Mouse (Mus musculus) ES-E14 (cell line): ENCODE data around the gene Cebpg. TPM values are rescaled to one million over a fixed set of nuclear protein-coding genes. Genes with fewer than 3 reads are reported as not detected.

Experiments
- DNase-seq: peaks from one replicate; pipeline ENCODE4 v3.0.0-alpha.2; 2013; ENCODE audit warnings: low read depth, low spot score
- H3K27ac ChIP-seq: 2 replicates; pipeline ENCODE4 v1.5.1; 2012; ENCODE audit warnings: low read depth, mild to moderate bottlenecking, low read length, moderate library complexity, mixed read lengths; ENCODE audit not compliant: poor library complexity, insufficient read depth, severe bottlenecking
- H3K36me3 ChIP-seq: 2 replicates; pipeline ENCODE4 v1.6.1; 2012; ENCODE audit warnings: mild to moderate bottlenecking, low read length, moderate library complexity, mixed read lengths; ENCODE audit not compliant: control insufficient read depth, poor library complexity, insufficient read depth, severe bottlenecking
- H3K4me1 ChIP-seq, 2 experiments: fragments of 150-350 bp in 1 of 2; sonication (generic) in 1 of 2; 2 replicates each; pipeline ENCODE4 v1.6.1; 2012; ENCODE audit warnings: low read length in 2 of 2, mild to moderate bottlenecking in 1 of 2, mixed read lengths in 1 of 2; ENCODE audit not compliant: control insufficient read depth in 2 of 2, insufficient read depth in 2 of 2, poor library complexity in 1 of 2
- H3K4me3 ChIP-seq, 2 experiments: fragments of 150-350 bp in 1 of 2; sonication (generic) in 1 of 2; 2 replicates each; pipeline ENCODE4 v1.5.1; 2012; ENCODE audit warnings: low read length in 2 of 2, low read depth in 1 of 2, mild to moderate bottlenecking in 1 of 2, mixed read lengths in 1 of 2; ENCODE audit not compliant: insufficient read depth in 1 of 2, poor library complexity in 1 of 2, severe bottlenecking in 1 of 2
- H3K9ac ChIP-seq: 2 replicates; pipeline ENCODE4 v1.6.1; 2012; ENCODE audit warnings: low read depth, mild to moderate bottlenecking, low read length, mixed read lengths; ENCODE audit not compliant: poor library complexity, insufficient read depth, severe bottlenecking
- H3K9me3 ChIP-seq: fragments of 150-350 bp; sonication (generic); 2 replicates; pipeline ENCODE4 v1.6.1; 2012; ENCODE audit warnings: low read depth, mild to moderate bottlenecking, low read length; ENCODE audit not compliant: control insufficient read depth, insufficient read depth
- CHD2 ChIP-seq: IDR thresholded peaks from 2 replicates; pipeline ENCODE4 v1.6.1; 2014; ENCODE audit warnings: mild to moderate bottlenecking, low read depth, low read length, inconsistent platforms
- HCFC1 ChIP-seq: IDR thresholded peaks from 2 replicates; pipeline ENCODE4 v1.6.1; 2012; ENCODE audit warnings: low read length, inconsistent platforms, borderline replicate concordance; ENCODE audit not compliant: insufficient read depth
- MAFK ChIP-seq: IDR thresholded peaks from 2 replicates; pipeline ENCODE4 v1.6.1; 2014; ENCODE audit warnings: mild to moderate bottlenecking, low read depth, low read length, inconsistent platforms; ENCODE audit not compliant: insufficient read depth
- ZC3H11A ChIP-seq: IDR thresholded peaks from 2 replicates; pipeline ENCODE4 v1.6.1; 2012; ENCODE audit warnings: low read depth, mild to moderate bottlenecking, inconsistent platforms, low read length, borderline replicate concordance
- ZNF384 ChIP-seq: IDR thresholded peaks from 2 replicates; pipeline ENCODE4 v1.6.1; 2012; ENCODE audit warnings: low read depth, low read length, inconsistent platforms
- in situ Hi-C, 2 experiments: fragments of 600-800 bp; cut with MboI; formaldehyde crosslinking; loops; one replicate each; pipeline ENCODE4 v1.15.1; 2025; ENCODE audit warnings: low sequenced_read_pairs in 2 of 2, inconsistent platforms in 1 of 2; ENCODE audit not compliant: unreplicated experiment in 2 of 2
- total RNA-seq: library from RNA; depleted of rRNA; stranded (reverse); fragments of 300-350 nt; gene quantifications from 2 replicates; pipeline ENCODE4 v1.2.3, GENCODE M21; 2012

Gene Cebpg
- total RNA-seq, 1 experiment: 14.0 TPM

DNA sequence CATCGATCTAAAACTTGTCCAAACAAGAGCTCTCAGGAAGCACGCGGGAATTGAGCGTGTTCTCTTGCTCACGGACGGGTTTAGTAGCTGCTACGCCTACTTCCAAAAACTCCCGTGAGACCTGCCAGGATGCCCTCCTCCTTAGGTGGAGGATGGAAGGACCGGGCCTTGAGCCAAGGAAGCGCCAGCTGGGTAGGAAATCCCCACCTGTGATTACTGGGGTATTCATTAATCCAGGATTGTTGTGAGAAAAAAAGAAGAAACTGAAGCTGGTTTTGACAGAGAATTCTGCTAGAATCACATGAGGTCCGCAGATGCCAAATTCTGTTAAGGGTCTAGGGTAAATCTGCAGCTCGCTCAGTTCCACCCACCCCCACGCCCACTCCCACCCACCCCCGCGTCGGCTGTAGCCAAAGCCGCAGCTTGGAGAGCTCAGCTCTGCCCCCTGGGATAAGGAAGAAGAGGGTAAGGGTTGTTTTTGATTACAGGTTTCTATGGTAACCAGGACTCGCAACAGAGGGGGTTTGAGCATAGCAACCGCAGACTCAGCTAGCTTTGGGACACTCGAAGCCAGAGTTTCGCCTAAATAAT lies 30.0 kb upstream of the Cebpg start:
- TF ChIP-seq HCFC1 (no peak), ZC3H11A (no peak), ZNF384 (no peak), CHD2 (no peak), MAFK (no peak)
- H3K9ac ChIP-seq: no peak overlapping the region
- H3K36me3 ChIP-seq: no peaks in the 10 kb centered on the region
- no peak overlapping the region for H3K4me3 ChIP-seq
- H3K9me3 ChIP-seq: no peaks in the 10 kb centered on the region
- in situ Hi-C loops: no loop called here
- no peak overlapping the region for H3K27ac ChIP-seq
- no peaks in the 10 kb centered on the region; a peak in 1 of 4 replicates for H3K4me1 ChIP-seq
- DNase-seq: peak; percentile 26

GRCm38 (mm10) chr7:35084565-35085360 lies 28.4 kb upstream of the Cebpg start:
- H3K36me3 ChIP-seq: no peaks in the 10 kb centered on the region
- no peaks in the 10 kb centered on the region for H3K9me3 ChIP-seq
- no peak for TF ChIP-seq CHD2
- no peak overlapping the region for H3K27ac ChIP-seq
- no peak overlapping the region for H3K4me3 ChIP-seq
- in situ Hi-C loops: no loop called here
- H3K4me1 ChIP-seq: no peaks in the 10 kb centered on the region; a peak in 1 of 4 replicates
- no peak for DNase-seq
- no peak overlapping the region for H3K9ac ChIP-seq

DNA sequence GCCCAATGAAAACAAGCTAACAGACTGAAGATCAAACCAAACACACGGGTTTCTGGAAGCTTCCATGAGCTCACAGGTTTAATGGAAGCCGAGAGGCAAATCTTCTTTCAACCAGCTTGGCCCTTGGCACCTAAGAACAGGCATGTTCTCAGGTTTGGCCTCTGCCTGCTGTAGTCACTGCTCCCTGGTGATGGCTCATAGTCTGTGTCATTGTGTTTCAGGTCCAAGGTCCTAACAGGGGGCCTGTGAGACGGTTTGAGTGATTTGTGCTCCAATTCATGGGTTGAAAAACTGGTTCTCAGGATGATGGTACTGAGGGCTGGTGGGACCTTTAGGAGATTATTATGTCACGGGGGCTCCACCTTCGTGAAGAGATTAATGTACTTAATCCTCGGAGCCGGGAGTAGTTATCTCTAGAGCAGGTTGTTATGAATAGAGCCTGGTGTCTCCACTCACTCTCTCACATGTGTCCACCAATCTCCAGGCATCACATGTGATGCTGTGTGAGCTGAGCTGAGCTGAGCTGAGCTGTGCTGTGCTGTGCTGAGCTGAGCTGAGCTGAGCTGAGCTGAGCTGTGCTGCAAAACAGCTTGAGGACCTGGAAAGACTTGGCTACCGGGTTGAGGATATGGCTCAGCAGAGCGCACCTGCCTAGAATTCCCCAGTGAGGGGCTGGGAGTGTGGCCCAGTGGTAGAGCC lies 25.2 kb upstream of the Cebpg start:
- H3K36me3 ChIP-seq: no peaks in the 10 kb centered on the region
- H3K9me3 ChIP-seq: no peaks in the 10 kb centered on the region
- H3K27ac ChIP-seq: no peak overlapping the region
- H3K4me3 ChIP-seq: no peak overlapping the region
- in situ Hi-C loops: no loop called here
- no peak overlapping the region for H3K9ac ChIP-seq
- no peak for TF ChIP-seq HCFC1
- TF ChIP-seq CHD2: no peak
- TF ChIP-seq ZNF384: no peak
- DNase-seq: no peak
- no peaks in the 10 kb centered on the region; a peak in 1 of 4 replicates for H3K4me1 ChIP-seq

DNA sequence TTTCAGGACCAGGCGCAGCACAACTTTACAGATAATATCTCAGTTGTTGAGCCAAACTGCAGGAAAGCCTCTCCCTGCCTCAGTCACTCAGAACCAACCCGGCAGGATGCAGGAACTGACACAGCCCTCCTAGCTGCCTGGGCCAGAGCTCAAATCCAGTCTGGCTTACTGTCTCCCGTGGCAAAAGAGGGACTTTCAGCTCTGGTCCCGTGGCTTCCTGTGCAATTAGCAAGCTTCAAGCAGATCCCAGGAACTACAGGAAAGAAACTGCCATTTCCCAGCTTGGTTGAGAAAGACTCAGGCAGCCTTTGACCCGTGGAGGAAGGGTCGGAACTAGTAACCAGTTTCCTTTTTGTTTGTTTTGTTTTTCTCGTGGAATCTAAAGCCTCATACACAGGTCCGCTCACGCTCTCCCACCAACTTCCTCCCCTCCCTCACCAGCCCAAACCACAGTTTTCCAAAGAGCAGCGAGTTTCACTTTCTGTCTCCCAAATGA lies 24.5 kb upstream of the Cebpg start:
- no peak for DNase-seq
- Histone ChIP-seq H3K4me3 (no peak overlapping the region), H3K27ac (no peak overlapping the region), H3K4me1 (no peaks in the 10 kb centered on the region), H3K36me3 (no peaks in the 10 kb centered on the region), H3K9me3 (no peaks in the 10 kb centered on the region), H3K9ac (no peak overlapping the region)
- in situ Hi-C loops: no loop called here
- TF ChIP-seq HCFC1 (no peak), ZC3H11A (no peak), CHD2 (no peak), ZNF384 (no peak), MAFK (no peak)

- Histone ChIP-seq H3K27ac (no peak overlapping the region), H3K4me3 (no peak overlapping the region), H3K9ac (no peak overlapping the region), H3K4me1 (no peaks in the 10 kb centered on the region), H3K36me3 (no peaks in the 10 kb centered on the region), H3K9me3 (no peaks in the 10 kb centered on the region)
- DNase-seq: no peak
- in situ Hi-C loops: no loop called here
- TF ChIP-seq MAFK: no peak
- no peak for TF ChIP-seq ZNF384
- TF ChIP-seq ZC3H11A: no peak
- no peak for TF ChIP-seq CHD2
- no peak for TF ChIP-seq HCFC1
Measured at GRCm38 (mm10) chr7:35076645-35077044, 20.3 kb upstream of the Cebpg start.
